Mouse (Mus musculus) cerebellum, adult 11-12 months (tissue): ENCODE results near the gene Gm11627.
"Not testable (repeated sequence)": the region's sequence is repeated elsewhere in the genome, so short reads cannot be mapped to it uniquely, and the experiment has no call there.

Experiments used
- DNase-seq: peaks from one replicate; pipeline ENCODE4 v3.0.0; 2022

Gm11627 gene

GRCm38 (mm10) chr11:102602816-102603495 is 23.7 kb upstream of the Gm11627 start:
- no peak for DNase-seq

DNA sequence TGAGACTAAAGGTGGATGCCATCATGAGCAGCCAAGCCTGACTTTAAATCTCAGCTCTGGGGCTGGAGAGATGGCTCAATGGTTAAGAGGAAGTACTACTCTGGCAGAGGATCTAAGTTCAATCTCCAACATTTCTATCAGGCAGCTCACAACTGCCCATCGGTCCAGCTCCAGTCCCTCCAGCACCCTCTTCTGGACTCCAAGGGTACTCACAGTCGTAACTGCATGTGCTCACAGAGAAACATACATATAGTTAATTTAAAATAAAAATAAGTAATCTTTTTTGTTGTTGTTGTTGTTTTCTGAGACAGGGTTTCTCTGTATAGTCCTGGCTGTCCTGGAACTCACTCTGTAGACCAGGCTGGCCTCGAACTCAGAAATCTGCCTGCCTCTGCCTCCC is 20.7 kb upstream of the Gm11627 start:
- DNase-seq = no peak

DNA sequence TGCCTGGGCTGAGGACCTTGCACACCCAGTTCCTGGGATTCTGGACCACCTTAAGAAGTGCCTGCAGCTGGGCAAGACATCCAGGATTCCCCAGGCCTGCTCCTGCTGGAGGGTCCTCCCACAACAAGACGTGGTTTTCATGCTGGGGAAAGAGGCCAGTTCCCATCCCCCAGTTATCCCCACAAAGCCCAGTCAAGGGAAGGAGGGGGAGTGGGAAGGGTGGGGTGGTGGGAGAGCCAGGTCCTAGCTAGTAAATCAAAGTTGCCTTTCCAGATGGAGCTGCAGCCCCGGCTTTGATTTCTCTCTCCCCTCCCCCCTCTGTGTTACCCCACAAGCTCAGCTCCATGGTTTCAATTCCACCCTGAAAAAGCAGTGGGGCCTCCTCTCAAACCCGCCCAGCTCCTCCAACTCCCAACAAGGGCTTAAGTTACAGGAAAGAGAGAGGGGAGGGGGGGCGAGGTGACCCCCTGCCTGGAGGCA is 16.1 kb upstream of the Gm11627 start:
- no peak for DNase-seq

- no peak for DNase-seq
Measured at GRCm38 (mm10) chr11:102587554-102587953, 8.3 kb upstream of the Gm11627 start.

- DNase-seq = no peak
Measured at GRCm38 (mm10) chr11:102586445-102587130, 7.3 kb upstream of the Gm11627 start.

GRCm38 (mm10) chr11:102582736-102583135 is 3.5 kb upstream of the Gm11627 start:
- no peak for DNase-seq

DNA sequence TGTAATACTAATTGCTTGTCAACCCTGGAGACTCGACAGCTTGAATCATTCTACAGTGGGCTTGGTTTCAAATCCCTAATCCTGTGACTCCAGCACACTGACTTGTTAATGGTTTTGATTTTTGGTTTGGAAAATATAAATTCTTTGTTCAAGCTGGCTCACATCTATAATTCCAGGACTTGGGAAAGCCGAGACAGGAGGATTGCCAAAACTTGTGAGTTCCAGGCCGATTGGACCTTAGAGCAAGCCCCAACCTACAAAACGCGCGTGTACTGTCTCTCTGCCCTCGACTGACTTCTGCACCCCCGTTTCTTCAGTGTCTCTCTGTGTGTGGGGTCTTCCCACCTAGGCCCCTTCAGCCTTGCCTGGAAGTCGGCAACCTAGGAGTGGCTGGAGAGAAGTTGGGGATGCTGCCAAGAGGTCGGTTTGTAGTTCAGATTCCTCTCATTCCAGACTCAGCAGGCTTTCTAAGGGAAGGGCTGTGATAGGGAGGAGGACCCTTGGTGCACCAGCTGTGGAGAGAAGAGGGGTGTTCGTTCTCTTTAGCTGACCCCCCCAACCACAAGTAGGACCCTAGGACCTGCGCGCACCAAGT is 2.9 kb upstream of the Gm11627 start:
- DNase-seq = no peak

- DNase-seq = no peak
Measured at GRCm38 (mm10) chr11:102581281-102582015, 2.2 kb upstream of the Gm11627 start.

- DNase-seq = no peak
Measured at GRCm38 (mm10) chr11:102580034-102580330, 721 bp upstream of the Gm11627 start.

DNA sequence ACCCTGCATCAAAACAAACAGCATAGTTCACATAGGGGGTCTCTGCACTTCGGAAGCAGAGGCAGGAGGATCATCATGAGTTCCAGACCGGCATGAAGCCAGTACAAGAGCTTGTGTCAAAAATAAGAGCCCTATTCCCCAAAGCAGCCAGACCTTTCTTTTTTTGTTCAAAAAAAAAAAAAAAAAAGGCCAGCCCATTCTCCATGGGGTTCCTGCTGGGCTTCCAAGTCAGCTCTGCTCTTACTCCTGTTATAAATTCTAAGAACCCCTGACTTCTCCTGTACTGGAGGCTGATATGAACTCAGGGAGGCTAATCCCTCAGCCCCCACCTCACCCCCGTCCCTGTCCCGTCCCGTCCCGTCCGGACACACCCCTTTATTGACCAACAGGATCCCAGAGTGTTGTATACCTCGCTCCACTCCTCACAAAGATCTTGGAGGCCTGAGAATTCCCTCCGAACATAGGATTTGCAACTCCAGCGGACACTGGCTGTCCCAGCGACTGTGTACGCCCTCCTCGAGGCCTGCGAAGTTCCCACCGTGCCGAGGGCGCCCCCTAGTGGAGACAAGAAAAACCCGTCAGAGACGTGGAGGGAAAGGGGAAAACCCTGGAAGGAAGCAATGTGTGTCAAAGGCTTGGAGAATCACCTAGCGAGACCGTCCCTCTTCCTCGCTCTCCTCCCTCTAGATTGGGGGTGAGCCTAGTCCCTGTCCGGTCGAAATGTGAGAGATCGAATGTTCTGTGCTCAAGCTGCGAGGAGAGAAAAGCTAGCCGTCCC is 731 bp downstream of the Gm11627 start:
- peak; percentile 32 for DNase-seq

- no peak for DNase-seq
Measured at GRCm38 (mm10) chr11:102576050-102576754, 3.1 kb downstream of the Gm11627 start.

- no peak for DNase-seq
Measured at GRCm38 (mm10) chr11:102575034-102575433, 4.2 kb downstream of the Gm11627 start.

GRCm38 (mm10) chr11:102572866-102573663 is 6.2 kb downstream of the Gm11627 start:
- peak; percentile 48 for DNase-seq

DNA sequence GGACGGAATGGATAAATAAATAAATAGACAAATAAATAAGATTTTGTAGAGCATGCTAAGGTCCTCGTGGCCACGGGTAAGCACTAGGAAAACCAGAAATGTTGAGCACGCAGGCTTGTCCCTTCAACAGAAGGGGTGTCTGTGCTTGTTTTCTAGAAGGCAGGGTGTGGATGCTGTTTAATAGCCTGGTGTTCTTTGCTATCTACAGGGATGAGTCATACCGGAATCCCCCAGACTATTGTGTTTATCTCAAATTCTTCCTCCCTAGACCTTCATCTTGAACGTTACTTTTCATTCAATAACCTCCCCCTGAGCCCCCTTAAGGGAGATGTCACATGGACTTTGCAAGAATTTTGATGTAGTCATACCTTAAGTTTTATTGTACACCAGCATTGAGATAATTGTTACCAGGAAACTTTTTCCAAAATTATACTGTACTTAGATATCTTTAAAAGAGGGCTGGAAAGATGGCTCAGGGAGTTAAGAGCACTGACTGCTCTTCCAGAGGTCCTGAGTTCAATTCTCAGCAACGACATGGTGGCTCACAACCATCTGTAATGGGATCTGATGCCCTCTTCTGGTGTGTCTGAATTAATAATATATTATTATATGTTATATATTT is 10.4 kb downstream of the Gm11627 start:
- DNase-seq = no peak

DNA sequence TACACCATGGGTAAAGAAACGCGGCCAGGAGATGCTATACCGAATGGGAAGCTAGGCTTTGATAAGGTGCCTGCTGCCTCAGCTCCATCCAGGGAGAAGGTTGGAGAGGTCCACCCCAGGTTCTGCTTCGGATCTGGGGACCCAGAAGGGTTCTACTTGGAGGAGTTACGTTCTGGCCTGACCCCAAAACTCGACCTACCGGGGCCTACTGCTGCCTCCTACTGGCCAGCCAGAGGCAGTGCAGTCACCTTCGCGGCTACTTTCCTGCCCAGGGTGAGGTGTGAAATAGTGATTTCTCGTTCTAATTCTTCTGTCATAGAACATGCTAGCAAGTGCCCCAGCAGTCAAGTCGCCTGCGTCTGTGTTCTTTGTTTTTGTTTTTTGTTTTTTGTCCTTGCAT is 11.1 kb downstream of the Gm11627 start:
- no peak for DNase-seq

GRCm38 (mm10) chr11:102567723-102568122 is 11.5 kb downstream of the Gm11627 start:
- DNase-seq = no peak

GRCm38 (mm10) chr11:102567157-102567556 is 12.1 kb downstream of the Gm11627 start:
- DNase-seq = no peak

DNA sequence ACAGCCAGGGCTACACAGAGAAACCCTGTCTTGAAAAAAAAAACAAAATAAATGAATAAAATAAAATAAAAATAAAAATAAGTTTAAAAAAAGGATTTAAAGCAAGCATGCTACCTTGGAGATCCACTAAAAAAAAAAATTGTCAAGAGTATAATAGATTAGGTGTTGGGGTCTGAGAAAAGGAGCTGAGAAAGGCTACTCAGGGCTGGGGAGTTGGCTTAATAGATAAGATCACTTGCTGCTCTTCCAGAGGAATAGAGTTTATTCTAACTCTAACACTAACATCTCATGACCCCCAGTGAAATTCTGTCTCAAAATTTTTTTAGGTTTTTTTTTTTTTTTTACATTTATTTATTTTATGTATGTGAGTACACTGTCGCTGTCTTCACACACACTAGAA is 13.0 kb downstream of the Gm11627 start:
- DNase-seq = no peak

DNA sequence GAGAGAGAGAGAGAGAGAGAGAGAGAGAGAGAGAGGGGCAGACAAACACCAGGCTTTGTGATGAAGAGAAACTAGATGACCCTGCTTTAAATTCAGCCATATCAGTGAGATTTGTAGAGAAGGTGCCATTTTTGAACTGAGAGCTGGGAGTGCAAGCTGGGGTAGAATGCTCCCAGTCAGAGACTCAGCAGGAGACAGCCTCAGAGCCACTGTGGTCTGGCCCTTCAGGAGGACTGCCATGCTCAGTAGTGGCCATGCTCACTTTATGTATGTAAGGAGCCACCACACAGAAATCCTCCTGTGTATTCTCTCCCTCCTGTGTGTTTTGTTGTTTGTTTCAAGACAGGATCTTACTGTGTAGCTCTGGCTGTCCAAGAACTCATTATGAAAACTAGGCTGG is 13.5 kb downstream of the Gm11627 start:
- no peak for DNase-seq

DNA sequence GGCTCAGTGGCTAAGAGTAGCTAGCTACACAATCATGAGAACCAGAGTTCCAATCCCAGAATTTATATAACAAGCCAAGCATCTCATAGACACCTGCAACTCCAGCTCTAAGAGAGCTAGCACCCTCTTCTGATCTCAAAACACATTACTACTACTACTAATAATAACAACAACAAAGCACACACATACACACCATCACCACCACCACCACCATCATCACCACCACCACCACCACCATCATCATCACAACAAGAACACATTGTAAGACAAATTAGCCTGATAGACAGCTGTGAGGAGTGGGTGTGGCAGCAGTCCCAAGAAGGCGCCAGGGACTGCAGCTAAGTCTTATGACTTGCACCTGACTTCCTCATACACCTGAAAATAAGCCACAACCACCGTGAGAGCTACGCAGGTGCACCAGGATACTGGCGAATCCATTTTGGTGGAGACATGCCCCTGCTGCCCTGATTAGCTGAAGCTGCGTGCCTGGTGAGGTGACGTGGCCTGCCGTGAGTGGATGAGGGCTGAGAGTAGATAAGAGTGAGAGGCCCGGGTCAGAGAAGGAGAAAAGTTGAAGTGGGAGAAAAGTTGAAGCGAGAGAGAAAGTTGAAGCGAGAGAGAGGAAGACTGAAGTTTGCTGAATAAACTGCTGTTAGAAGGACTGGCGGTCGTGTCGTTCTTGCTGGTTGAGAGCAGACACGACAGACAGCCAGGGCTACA is 14.1 kb downstream of the Gm11627 start:
- DNase-seq = not testable (repeated sequence)
